Mouse (Mus musculus) kidney, adult 18-20 months (tissue): ENCODE data around the gene Ebf3.
A peak's percentile ranks its signal among the peaks of the same experiment; 100 is the strongest.

Experiments
- DNase-seq: peaks from one replicate; pipeline ENCODE4 v3.0.0; 2021

Gene Ebf3

DNA sequence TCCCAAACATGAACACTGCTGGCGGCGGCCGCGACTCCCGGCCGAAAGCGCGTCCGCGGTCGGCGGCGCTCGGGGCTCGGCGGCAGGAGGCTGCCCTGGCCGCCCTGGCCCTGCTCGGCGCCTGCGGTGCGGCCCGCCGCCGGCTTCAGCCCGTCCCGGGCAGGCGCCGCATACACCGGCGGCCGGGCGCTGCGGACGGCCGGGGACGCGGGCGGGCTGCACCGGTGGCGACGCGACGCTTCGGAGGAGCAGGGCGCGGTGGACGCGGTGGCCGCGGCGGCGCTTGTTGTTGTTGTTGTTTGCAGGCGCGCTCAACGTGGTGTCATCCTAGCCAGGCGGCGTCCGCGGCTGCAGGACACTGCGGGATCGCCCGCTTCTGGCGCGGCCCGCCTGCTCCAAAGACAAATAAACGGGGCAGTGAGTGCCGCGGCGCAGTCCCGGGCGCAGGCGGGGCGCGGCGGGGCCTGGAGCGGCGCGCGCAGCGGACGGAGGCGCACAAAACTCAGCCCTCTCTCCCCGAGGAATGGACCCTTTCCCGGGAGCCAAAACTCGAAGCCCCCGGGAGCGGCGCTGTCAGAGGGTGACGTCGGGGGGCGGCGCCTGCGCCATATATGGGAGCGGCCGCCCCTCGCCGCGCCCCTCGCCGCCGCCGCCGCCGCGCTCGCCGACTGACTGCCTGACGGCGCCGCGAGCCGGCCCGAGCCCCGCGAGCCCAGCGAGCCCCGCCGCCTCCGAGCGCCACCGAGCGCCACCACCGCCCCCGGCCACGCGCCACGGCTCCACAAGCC is at the start of gene Ebf3:
Gene Ebf3 (minus strand): TSS at position 542 of the 788 bp plus-strand sequence.
- DNase-seq, result peak; percentile 78

DNA sequence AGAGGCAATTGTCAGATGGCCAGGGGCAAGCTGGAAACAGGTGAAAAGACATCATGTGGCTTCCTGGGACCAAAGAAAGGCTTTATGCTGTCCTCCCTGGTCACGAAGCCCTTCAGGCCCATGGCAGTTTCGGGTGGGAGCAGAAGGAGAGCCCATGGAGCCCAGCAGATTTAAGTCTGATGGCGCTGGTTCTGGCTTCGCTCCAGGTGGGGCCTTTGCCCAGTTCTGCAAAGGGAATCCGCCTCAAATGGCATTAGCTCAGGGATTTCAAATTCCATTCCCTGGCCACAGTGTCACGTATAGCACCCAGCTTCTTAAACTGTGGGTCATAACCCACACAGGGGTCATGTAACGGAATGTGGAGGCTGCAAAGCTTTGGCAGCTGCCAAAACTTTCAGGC is 32.6 kb upstream of the Ebf3 start:
- no peak for DNase-seq

DNA sequence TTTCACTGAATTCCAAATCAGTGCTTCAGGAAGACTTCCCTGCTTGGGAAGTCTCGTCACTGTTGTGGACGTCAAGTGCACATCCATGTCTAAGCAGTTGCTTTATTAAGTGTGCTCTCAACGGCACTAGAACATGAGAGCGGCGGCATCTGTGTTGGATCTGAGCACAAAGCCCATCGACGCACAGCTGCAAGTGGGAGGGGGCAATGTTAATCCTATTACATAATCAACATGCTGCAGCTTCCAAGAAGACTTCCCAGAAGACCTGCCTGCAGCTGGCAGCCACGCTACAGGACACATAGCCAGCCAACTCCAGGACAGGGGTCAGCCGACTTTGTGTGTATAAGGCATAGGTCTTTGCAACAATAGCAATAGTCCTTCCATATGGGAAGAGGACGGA is 31.8 kb upstream of the Ebf3 start:
- no peak for DNase-seq

DNA sequence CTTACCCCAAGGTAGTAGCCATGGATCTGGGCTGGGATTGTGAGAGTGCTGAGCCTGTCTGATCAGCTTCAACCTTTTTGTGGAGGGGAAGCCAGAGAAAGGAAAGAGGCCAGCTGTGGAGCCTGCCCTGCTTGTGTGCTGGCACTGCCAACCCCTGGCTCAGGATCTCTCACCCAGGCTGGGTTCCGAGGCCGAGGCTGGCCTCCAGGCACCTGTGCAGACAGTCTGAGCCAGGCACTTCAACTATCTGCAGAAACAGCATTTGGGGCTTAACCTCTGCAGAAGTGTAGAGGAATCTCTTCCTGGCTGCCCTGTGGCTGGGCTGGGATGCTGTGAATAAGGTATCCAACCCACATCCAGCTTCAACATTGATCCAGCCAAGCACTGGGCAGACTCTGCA is 19.7 kb upstream of the Ebf3 start:
- no peak for DNase-seq

DNA sequence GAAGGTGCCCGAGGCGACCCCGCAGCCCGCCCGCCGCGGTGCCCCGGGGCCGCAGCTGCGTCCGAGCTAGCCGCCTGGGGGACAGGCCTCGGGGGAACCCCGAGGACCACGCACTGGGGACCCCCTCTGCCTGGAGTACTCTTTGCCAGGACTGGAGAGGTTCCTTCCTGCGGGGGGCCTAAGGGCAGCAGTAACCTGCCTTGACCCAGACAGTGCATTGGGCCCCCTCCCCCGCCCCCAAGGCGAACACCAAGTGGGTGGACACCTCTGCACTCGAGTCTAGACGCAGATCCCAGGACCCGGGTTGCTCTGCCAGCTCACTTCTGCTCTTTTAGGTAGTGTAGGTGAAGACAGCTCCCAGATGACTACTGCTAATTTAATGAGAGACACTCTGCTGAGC is 8.7 kb upstream of the Ebf3 start:
- DNase-seq, result no peak

DNA sequence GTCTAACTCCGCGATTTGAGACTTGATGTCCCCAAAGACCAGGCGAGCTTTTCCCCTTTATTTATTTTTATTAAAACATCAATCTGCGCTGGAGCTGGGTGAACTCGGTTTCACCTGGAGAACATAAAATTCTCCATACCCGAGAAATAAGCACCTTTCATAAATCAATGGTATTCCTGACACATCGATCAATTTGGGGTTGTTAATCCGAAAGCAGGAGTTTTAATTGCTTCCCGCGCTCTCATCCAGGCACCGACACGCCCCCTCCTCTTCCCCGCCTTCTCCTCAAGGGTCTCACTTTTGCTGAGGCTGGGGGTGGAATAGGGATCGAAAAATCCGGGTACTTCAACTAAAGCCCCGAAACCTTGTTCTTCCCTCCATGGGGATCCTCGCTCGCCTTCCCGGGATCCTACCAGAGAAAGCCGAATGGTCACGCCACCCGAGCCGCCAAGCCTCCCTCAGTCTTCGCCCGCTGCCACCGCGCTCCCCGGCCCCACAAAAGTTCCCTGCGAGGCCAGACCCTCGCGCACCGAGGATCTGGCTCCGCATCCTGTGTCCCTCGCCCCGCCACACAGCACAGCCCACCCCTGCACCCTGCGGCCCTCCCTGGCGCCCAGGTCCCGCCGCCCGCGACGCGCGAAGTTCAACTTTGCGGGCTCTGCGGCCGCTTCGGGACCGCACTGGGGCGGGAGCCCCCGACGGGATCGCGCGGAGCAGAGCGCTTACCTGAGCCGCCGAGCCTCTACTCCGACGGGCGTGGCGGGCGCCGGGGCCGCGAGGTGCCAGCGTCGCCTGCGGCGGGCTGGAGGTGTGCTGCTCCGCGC is 7.9 kb upstream of the Ebf3 start:
- no peak for DNase-seq

DNA sequence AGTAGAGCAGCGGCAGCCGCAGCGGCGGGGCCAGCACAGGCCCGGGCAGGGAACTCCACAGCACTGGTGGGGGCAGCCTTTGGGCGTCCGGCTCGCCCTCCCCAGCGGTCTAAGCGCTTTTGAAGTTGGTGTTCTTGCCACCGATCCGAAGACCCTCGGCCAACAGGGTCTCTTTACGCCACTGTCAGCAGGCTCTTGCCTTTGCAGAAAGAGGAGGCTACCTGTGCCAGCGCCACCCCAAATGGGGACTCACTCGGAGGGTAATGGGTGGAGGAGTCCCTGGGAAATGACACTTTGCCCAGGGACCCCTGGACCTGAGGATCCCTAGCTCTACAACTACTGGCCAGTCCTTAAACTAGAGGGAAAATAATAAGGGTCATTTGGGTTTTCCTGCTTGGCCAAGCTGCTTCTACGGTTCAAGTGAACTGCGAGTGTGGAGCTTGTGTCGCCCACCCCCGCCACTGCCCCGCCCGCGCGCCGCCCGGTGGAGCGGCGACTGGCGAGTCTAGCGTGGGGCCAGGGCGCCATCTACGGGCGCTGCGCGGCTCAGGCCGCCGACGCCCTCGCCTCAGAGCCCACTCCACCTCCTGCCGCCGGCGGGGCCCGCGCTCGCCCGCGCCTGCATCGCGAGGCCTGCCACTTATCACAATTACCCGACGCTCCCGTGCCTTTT is 7.0 kb upstream of the Ebf3 start:
- peak; percentile 63 for DNase-seq

DNA sequence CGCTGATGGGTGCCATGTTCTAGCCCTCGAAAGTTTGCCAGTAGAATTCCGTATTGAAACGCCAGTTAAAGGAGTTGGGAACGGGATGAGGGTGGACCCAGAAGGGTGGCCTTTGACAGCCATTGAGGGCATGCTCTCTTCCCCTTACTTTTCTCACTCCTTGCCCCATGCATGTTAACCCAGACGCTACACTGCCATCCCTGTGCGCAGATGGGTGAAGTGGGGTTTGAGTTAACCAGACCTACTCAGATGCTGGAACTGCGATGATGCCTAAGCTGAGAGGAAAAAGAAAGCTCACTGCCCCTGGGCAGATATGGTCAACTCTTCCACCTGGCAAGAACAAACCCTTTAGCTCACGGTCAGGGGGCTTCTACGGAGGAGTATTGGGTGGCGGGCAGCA is 6.1 kb upstream of the Ebf3 start:
- peak; percentile 7 for DNase-seq

DNA sequence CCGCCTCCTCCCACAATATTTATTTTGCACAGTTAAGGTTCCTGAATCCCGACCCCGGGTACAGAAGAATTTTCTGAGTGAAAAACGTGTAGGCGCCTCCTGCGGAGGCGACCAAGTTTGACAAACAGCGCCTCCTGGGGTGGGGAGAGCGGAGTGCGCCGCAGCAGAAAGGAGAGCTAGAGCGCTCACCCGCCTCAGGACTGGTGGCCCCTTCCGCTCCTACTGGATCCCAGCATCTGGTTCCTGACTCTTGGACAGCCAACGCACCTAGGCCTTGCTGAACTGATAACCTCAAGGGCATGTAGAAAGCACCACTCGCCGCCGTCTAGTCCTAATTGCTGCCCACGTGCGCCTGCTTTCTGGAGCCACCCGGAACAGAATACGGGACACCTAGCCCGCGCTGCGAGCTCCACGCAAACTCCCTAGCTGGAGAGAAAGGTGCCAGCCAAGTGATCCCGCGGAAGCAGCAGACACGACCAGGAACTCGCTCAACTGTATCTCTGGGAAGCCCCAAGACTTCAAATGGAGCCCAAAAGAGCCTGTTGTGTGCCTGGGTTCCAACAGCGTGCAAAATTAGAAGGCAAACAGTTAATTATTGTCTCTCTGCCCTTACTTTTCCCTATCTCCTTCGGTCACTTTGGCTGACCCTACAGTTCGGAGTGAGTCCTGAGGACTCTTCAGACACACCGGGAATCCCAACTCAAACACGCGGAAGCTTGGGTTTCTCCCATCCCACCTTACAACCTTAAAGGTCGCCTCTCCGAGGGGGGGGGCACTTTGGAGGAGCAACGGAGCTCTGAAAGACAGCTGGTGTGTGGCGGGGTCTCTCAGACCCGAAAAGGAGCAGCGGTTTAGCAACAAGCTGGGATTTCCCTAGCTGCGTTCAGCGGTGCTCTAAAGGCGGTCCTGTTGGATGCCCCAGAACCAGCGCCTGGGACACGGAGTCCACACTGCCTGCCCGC is 5.0 kb upstream of the Ebf3 start:
- peak; percentile 47 for DNase-seq

DNA sequence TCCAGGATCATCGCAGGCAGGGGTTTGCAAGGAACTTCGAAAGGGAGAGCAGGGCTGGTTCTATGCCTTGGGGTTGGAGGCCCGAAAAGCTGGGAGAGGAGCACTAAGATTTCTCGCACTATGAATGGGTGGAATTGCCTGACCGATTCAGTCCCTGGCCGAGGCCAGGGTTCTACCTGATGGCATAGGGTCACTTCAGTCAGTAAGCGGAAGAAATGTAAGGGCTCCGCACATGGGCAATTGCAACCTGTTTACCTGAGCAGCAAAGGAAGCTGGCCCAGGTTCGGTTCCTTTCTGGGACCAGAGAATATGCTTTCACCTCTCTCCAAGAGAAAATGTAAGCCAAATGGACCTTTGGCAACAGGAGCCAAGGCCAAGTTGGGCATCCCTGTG is 4.1 kb upstream of the Ebf3 start:
- no peak for DNase-seq

DNA sequence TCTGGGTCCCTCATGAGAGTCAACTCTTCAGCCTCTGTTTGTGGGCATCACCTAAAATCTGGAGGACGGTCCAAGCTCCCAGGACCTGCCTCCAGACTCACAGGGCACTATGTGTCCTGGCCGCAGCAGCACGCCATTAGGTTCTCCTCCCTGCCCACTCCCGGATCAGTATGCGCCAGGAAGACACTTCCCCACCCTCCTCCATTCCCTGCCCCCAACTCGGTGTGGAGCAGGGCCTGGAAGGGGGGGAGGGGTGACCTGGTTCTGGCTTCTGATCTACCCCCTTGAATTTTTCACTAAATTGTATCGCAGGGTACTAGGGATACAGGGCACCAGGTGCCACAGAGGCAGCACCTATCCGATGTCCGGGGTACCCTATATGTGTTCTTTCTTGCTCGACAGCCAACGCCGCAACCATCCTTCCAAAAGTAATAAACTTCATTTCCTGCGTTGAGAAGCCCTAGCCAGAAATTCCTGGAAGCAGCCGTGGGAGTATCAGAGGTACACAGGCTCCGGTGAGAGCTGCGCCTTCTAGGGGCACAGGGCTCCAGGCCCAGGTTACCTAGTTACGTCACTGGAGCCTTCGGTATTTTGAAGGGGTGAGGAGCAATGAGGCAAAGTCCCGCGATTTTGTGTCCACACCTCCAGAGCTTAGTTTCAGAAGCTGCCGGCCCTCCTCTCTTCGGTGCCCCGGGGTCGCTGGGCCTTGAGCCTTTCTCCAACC is 3.6 kb upstream of the Ebf3 start:
- DNase-seq, result no peak

DNA sequence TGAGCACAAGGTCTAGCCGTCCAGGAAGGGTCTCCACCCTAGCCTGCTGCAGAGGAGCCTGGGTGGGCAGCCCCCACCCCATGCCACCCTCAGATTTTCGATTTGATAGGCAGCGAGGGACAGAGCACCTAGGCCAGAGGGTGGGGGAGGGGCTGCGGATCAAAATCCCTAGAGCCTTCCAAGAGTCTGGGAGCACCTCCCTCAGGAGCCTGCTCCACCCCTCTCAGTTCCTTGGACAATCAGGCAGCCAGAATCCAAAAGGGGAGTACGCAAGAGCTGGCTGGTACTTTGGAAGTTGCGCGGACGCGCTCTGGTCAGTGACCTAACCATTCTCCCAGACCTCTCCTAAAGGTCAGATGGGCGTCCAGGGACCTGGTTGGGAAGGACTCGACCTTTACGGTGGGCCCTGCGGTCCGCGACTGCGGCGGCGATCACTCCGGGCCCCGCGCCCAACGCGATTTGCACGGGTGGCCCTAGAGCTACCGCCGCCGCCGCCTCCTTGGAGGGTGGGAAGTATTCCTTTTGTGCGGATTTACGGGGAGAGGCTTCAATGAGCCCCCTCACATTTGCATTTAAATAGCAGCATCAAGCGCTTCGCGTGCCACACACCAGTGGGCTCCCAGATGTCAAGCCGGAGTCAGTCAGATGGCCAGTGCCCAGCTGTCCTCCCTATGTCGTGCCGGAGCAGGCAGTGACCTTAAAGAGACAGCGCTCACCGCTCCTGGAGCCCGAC is 2.8 kb upstream of the Ebf3 start:
- no peak for DNase-seq

DNA sequence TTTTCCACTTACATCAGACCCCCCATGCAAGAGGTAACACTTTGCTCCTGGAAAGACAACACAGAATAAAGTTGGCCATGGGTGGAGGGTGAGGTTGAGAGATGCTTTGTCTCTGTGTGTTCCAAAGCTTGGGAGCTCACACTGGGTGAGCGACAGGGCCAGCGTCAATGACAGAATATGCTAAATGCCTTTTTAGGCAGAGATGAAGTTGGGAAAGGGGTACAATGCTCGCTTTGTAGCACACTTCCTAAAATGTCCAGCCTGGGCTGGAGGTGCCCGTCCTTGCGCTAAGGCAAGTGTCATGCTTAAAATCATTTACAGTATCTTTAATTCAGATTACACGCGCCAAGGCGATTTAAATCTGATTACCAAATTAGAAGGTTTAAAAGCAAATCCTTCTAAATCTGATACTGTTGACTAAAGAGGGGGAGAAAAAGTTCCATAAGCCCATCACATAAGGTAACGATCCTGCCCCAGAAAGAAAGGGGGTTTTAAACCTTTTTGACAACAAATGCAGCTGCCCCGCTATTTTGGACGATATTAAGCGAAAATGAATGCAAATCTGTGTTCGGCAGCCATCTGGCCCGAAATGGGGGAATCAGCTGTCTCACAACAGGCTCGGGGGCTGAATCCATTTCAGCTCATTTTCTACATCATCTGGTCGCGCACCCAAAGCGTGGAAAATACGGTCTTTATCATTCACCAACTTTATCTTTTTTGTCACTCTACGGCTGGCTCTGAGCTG is 2.1 kb upstream of the Ebf3 start:
- no peak for DNase-seq

DNA sequence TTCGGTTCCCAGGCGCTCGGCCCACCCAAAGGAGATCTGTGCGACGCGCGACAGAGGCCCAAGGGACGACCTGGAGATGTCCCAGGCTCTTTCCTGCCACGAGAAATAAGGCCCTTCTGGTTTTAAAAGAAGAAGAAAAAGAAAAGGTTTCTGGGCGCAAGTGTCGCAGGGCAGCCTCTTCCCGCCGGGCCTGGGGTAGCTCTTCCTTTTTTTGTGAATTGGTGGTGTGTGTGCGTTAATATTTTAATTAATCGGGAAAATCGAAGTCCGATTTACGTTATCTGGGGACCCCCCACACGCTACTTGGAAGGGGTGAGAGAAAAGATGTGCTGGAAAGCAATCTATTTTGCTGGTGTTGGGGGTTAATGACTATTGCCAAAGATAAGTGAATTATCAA is 1.3 kb upstream of the Ebf3 start:
- no peak for DNase-seq

DNA sequence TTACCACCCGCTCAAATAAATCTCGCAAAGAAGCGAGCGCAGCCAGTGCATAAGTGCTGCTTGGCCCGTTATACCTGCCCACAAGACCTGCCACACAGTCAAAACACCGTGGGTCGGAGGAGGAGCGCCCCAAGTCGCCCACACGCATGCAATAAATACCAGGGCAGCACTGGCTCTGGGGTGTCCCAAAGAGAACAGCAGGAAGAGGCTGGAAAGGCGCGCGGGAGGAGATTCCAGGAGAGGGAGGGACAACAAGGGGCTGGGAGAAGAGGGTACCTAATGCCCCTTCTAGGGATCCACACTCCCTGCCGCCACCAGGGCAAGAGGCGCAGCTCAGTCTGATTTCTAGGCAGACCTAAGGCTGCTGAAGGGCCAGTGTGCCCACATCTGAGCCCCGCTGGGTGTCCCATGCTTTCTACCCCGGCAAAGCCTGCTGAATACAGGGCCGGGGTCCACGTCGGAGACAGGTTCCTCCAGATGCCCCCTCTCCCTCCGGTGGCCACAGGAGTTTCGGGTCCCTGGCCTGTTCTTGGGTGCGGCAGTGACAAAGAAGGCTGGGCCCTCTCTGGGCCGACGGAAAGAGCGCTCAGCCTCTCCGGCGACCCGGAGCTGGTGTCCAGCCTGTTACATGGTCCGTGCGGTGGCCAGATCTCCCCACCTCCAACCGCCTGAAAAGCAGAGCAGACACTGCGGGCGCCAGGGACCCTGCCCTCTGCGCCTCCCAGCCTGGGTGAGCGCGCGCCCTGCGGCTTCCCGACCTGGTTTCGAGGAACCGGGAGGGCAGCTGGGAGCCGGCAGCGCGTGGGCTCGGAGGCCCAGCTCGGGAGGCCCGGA is 682 bp upstream of the Ebf3 start:
- no peak for DNase-seq

DNA sequence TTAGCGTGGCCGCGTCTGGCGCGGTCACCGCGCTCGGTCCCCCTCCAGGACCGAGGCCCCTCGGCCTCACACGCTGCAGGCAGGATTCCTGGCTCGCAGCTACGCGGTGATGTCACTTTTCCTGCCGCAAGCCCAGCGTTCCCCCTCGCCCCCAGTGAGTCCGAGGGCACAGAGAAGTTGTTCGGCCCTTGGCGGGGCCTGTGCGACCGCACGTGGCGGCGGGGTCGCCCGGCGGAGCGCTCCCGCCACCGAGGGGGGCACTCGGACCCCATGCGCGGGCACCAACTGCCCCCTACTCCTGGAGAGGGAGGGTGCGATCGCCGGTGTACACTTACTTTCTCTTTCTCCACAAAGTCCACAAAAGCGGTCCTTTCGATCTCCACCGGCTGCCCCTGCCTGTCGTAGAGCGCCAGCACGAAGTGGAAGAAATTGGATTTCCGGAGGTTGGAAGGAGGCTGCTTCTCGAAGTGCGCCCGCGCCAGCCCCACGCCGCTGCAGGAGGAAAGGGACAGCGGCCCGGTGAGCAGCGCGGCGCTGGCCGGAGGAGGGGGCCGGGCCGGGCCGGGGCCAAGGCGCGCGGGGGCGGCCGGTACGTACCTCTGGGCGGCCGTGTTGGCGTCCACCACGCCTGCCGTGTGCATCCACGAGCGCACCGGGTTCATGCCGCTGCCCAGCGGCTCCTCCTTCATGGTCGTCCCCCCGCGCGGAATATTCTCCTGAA is 902 bp downstream of the Ebf3 start:
- DNase-seq, result peak; percentile 26

DNA sequence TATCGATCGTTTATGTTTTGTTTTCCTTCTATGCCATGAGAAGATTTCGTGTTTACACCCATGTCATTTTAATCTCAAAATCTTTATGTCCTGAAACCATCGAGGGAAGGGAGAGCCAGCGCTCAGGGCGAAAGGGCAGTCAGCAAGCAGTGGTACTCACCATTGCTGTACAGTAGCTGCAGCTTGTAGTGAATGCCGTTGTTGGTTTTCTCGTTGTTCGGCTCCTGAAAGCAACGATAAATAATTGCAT is 1.4 kb downstream of the Ebf3 start:
- peak; percentile 47 for DNase-seq

DNA sequence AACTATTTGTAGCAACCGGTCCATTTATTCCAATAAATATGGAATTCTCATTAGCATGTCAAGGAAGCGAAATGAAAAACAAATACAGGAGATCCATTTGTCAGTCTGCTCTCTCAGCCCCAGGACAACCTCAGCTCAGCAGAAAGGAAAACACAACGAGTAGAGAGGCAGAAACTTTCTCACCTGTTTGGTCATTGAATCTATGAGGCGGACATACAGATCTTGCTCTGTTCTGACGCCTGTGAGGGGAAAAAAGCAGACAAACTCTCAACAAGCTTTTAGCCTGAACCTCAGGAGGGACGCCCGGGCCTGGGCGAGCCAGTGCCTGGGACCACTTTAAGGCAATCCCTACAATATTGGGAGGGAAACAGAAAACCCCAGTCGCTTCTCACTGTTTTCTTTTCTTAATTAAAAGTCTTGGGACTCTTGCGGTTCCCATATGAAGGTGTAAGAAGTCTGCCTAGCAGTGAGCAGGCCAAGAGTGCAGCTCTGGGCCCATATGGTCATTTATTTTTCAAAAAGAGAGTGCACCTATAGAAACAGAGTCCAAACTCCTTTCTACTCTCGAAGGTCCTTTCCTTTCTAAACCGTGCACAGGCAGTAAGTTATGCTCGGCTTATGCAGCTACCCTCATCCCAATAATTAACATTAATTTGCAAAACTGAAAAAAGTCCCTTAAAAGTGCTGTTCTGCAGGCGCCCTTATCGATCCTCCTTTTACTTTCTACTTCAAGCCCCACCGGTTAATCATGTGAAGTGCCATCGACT is 1.9 kb downstream of the Ebf3 start:
- peak; percentile 11 for DNase-seq
